Mouse (Mus musculus) T-helper 2 cell (primary cell): ENCODE data around the gene Syt14.

Source experiments
- in situ Hi-C: fragments of 300-600 bp; cut with MboI, MseI; formaldehyde crosslinking; loops from one replicate; pipeline ENCODE4 v1.15.1; 2025; ENCODE audit warnings: high pct_unique_total_duplicates

Syt14 gene

GRCm38 (mm10) chr1:192869761-192870160 is 165.8 kb downstream of the Syt14 start:
- in situ Hi-C loops: loop anchor here (10.0 kb wide), 1 partner anchor 345 kb away; no protein-coding TSS in a partner anchor

- in situ Hi-C loops: no loop called here
These were observed 171.1 kb downstream of the Syt14 start for GRCm38 (mm10) chr1:192864440-192864839.

- in situ Hi-C loops: no loop called here
These were observed 174.1 kb downstream of the Syt14 start for GRCm38 (mm10) chr1:192861305-192861960.

- in situ Hi-C loops: no loop called here
These were observed 175.3 kb downstream of the Syt14 start for GRCm38 (mm10) chr1:192860273-192860672.

GRCm38 (mm10) chr1:192857582-192857981 is 178.0 kb downstream of the Syt14 start:
- in situ Hi-C loops: no loop called here

GRCm38 (mm10) chr1:192856931-192857330 is 178.6 kb downstream of the Syt14 start:
- in situ Hi-C loops: no loop called here

- in situ Hi-C loops: no loop called here
These were observed 179.2 kb downstream of the Syt14 start for GRCm38 (mm10) chr1:192856411-192856810.

GRCm38 (mm10) chr1:192855474-192856230 is 179.9 kb downstream of the Syt14 start, which contains the start of gene Sertad4:
Gene Sertad4 (minus strand): TSS chr1:192855756.
- in situ Hi-C loops: no loop called here

GRCm38 (mm10) chr1:192854819-192855271 is 180.7 kb downstream of the Syt14 start:
- in situ Hi-C loops: no loop called here

- in situ Hi-C loops: no loop called here
These were observed 181.4 kb downstream of the Syt14 start for GRCm38 (mm10) chr1:192853988-192854818.

- in situ Hi-C loops: no loop called here
These were observed 182.1 kb downstream of the Syt14 start for GRCm38 (mm10) chr1:192853429-192853828.

- in situ Hi-C loops: no loop called here
These were observed 183.5 kb downstream of the Syt14 start for GRCm38 (mm10) chr1:192852047-192852446.

GRCm38 (mm10) chr1:192851640-192852039 is 183.9 kb downstream of the Syt14 start:
- in situ Hi-C loops: no loop called here

GRCm38 (mm10) chr1:192851126-192851525 is 184.4 kb downstream of the Syt14 start:
- in situ Hi-C loops: no loop called here

- in situ Hi-C loops: no loop called here
These were observed 186.0 kb downstream of the Syt14 start for GRCm38 (mm10) chr1:192849616-192850015.

GRCm38 (mm10) chr1:192847254-192847653 is 188.3 kb downstream of the Syt14 start:
- in situ Hi-C loops: no loop called here
